Mouse (Mus musculus): ENCODE results near the gene Map1s. TPM values are rescaled to one million over a fixed set of nuclear protein-coding genes. Genes with fewer than 3 reads are reported as not detected.

The Map1s gene
- polyA plus RNA-seq, 1 experiment from 2014 or later: 68.5 TPM

- Histone ChIP-seq H3K4me1 (replicated peaks) (no peaks in the 10 kb centered on the region), H3K27ac (replicated peaks) (no peak overlapping the region), H3K9me3 (no peaks in the 10 kb centered on the region), H3K9ac (no peak overlapping the region), H3K4me3 (no peak overlapping the region), H3K4me2 (no peak overlapping the region), H3K36me3 (no peaks in the 10 kb centered on the region), H3K27me3 (no peaks in the 10 kb centered on the region)
- WGBS: 36% methylated on average over 11 of the region's 11 CpGs
- ATAC-seq (ENCODE audit: low FRiP score, low read depth): no peak
Measured at GRCm38 (mm10) chr8:70880546-70880945, 25.2 kb upstream of the Map1s start.

GRCm38 (mm10) chr8:70884186-70884585 is 21.5 kb upstream of the Map1s start:
- Histone ChIP-seq H3K4me1 (replicated peaks) (no peaks in the 10 kb centered on the region), H3K4me2 (no peak overlapping the region), H3K27me3 (0 out of 2 replicates have a peak, but pooled peaks cover 5% of the 10 kb centered on the region), H3K9me3 (no peaks in the 10 kb centered on the region), H3K9ac (no peak overlapping the region), H3K36me3 (no peaks in the 10 kb centered on the region), H3K27ac (replicated peaks) (no peak overlapping the region), H3K4me3 (no peak overlapping the region)
- 84% methylated on average over 4 of the region's 4 CpGs for WGBS
- no peak for ATAC-seq (ENCODE audit: low FRiP score, low read depth)

GRCm38 (mm10) chr8:70884683-70885082 is 21.0 kb upstream of the Map1s start:
- ATAC-seq (ENCODE audit: low FRiP score, low read depth): no peak
- H3K9ac ChIP-seq: no peak overlapping the region
- no peaks in the 10 kb centered on the region for H3K9me3 ChIP-seq
- no peaks in the 10 kb centered on the region for H3K4me1 ChIP-seq (replicated peaks)
- H3K36me3 ChIP-seq: no peaks in the 10 kb centered on the region
- WGBS: 89% methylated on average over 10 of the region's 10 CpGs
- no peak overlapping the region for H3K4me2 ChIP-seq
- H3K27ac ChIP-seq (replicated peaks): no peak overlapping the region
- no peak overlapping the region for H3K4me3 ChIP-seq
- H3K27me3 ChIP-seq: 0 out of 2 replicates have a peak, but pooled peaks cover 5% of the 10 kb centered on the region

GRCm38 (mm10) chr8:70885612-70886011 is 20.1 kb upstream of the Map1s start:
- WGBS: 19% methylated on average over 12 of the region's 12 CpGs
- no peaks in the 10 kb centered on the region for H3K9me3 ChIP-seq
- H3K36me3 ChIP-seq: no peaks in the 10 kb centered on the region
- peaks cover 5% of the 10 kb centered on the region for H3K27me3 ChIP-seq
- no peak overlapping the region for H3K9ac ChIP-seq
- no peaks in the 10 kb centered on the region for H3K4me1 ChIP-seq (replicated peaks)
- H3K4me2 ChIP-seq: no peak overlapping the region
- ATAC-seq (ENCODE audit: low FRiP score, low read depth): no peak
- no peak overlapping the region for H3K27ac ChIP-seq (replicated peaks)
- H3K4me3 ChIP-seq: no peak overlapping the region

- WGBS: 1% methylated on average over 16 of the region's 18 CpGs
- Histone ChIP-seq H3K27ac (replicated peaks) (no peak overlapping the region), H3K4me2 (peak overlapping the region; percentile 19), H3K4me1 (replicated peaks) (peaks cover 8% of the 10 kb centered on the region), H3K36me3 (no peaks in the 10 kb centered on the region), H3K27me3 (peaks cover 26% of the 10 kb centered on the region), H3K4me3 (peak overlapping the region; percentile 16; the same call in 1 of the 2 replicates), H3K9me3 (no peaks in the 10 kb centered on the region), H3K9ac (no peak overlapping the region)
- ATAC-seq (ENCODE audit: low FRiP score, low read depth): no peak
Measured at GRCm38 (mm10) chr8:70887669-70888068, 18.1 kb upstream of the Map1s start.

GRCm38 (mm10) chr8:70890656-70891055 is 15.1 kb upstream of the Map1s start:
- Histone ChIP-seq H3K4me3 (no peak overlapping the region), H3K4me2 (no peak overlapping the region), H3K27ac (replicated peaks) (no peak overlapping the region), H3K9ac (no peak overlapping the region), H3K27me3 (peaks cover 50% of the 10 kb centered on the region), H3K9me3 (no peaks in the 10 kb centered on the region), H3K36me3 (peaks cover 25% of the 10 kb centered on the region), H3K4me1 (replicated peaks) (peaks cover 10% of the 10 kb centered on the region)
- ATAC-seq (ENCODE audit: low FRiP score, low read depth): no peak
- 91% methylated on average over 5 of the region's 5 CpGs for WGBS

- no peak overlapping the region for H3K4me2 ChIP-seq
- peaks cover 17% of the 10 kb centered on the region for H3K4me1 ChIP-seq (replicated peaks)
- peaks cover 27% of the 10 kb centered on the region for H3K36me3 ChIP-seq
- H3K27me3 ChIP-seq: peaks cover 48% of the 10 kb centered on the region
- WGBS: 12% methylated on average over 21 of the region's 21 CpGs
- no peak overlapping the region for H3K9ac ChIP-seq
- no peak overlapping the region for H3K4me3 ChIP-seq
- H3K9me3 ChIP-seq: no peaks in the 10 kb centered on the region
- no peak for ATAC-seq (ENCODE audit: low FRiP score, low read depth)
- H3K27ac ChIP-seq (replicated peaks): no peak overlapping the region
Measured at GRCm38 (mm10) chr8:70891356-70891755, 14.4 kb upstream of the Map1s start.

- peak within 1 kb of the TSS; percentile 35 for H3K4me2 ChIP-seq
Measured at GRCm38 (mm10) chr8:70892022-70892895, 13.5 kb upstream of the Map1s start, which contains the start of gene Slc5a5. Slc5a5 (minus strand) TSS chr8:70892757.

GRCm38 (mm10) chr8:70892896-70893655 is 12.7 kb upstream of the Map1s start:
- H3K9ac ChIP-seq: no peak overlapping the region
- H3K4me1 ChIP-seq (replicated peaks): peaks cover 20% of the 10 kb centered on the region
- H3K9me3 ChIP-seq: no peaks in the 10 kb centered on the region
- H3K4me2 ChIP-seq: peak overlapping the region; percentile 35; the same call in 1 of the 2 replicates
- peak overlapping the region; percentile 19 for H3K4me3 ChIP-seq
- peaks cover 46% of the 10 kb centered on the region for H3K27me3 ChIP-seq
- no peak overlapping the region for H3K27ac ChIP-seq (replicated peaks)
- 32% methylated on average over 20 of the region's 20 CpGs for WGBS
- H3K36me3 ChIP-seq: peaks cover 27% of the 10 kb centered on the region
- no peak for ATAC-seq (ENCODE audit: low FRiP score, low read depth)

More at GRCm38 (mm10) chr8:70892022-70892895, 13.5 kb upstream of the Map1s start, which contains the start of gene Slc5a5:
- Histone ChIP-seq H3K4me3 (peak within 1 kb of the TSS; percentile 19), H3K9me3 (no peaks in the 10 kb centered on the region), H3K27ac (replicated peaks) (no peak within 1 kb of the TSS), H3K36me3 (peaks cover 27% of the 10 kb centered on the region), H3K27me3 (peaks cover 46% of the 10 kb centered on the region), H3K4me1 (replicated peaks) (peaks cover 20% of the 10 kb centered on the region), H3K9ac (no peak within 1 kb of the TSS)
- 5% methylated on average over 80 of the region's 80 CpGs for WGBS
- ATAC-seq (ENCODE audit: low FRiP score, low read depth): no peak

GRCm38 (mm10) chr8:70893656-70894384 is 11.9 kb upstream of the Map1s start:
- Histone ChIP-seq H3K9ac (no peak overlapping the region), H3K36me3 (peaks cover 27% of the 10 kb centered on the region), H3K4me2 (no peak overlapping the region), H3K4me1 (replicated peaks) (peaks cover 24% of the 10 kb centered on the region), H3K9me3 (no peaks in the 10 kb centered on the region), H3K4me3 (no peak overlapping the region), H3K27ac (replicated peaks) (no peak overlapping the region), H3K27me3 (peaks cover 46% of the 10 kb centered on the region)
- WGBS: 32% methylated on average over 12 of the region's 12 CpGs
- ATAC-seq (ENCODE audit: low FRiP score, low read depth): no peak

- H3K4me2 ChIP-seq: no peak overlapping the region
- H3K9ac ChIP-seq: no peak overlapping the region
- peaks cover 46% of the 10 kb centered on the region for H3K27me3 ChIP-seq
- WGBS: 76% methylated on average over 2 of the region's 2 CpGs
- H3K4me3 ChIP-seq: no peak overlapping the region
- no peak overlapping the region for H3K27ac ChIP-seq (replicated peaks)
- peaks cover 27% of the 10 kb centered on the region for H3K36me3 ChIP-seq
- H3K9me3 ChIP-seq: no peaks in the 10 kb centered on the region
- H3K4me1 ChIP-seq (replicated peaks): peaks cover 24% of the 10 kb centered on the region
- no peak for ATAC-seq (ENCODE audit: low FRiP score, low read depth)
Measured at GRCm38 (mm10) chr8:70894385-70894720, 11.4 kb upstream of the Map1s start.

Measured in hindbrain, embryonic 15.5 days (tissue).